Comparison of ENCODE assay signal across 10 mouse cellular contexts in the genomic region with DNA sequence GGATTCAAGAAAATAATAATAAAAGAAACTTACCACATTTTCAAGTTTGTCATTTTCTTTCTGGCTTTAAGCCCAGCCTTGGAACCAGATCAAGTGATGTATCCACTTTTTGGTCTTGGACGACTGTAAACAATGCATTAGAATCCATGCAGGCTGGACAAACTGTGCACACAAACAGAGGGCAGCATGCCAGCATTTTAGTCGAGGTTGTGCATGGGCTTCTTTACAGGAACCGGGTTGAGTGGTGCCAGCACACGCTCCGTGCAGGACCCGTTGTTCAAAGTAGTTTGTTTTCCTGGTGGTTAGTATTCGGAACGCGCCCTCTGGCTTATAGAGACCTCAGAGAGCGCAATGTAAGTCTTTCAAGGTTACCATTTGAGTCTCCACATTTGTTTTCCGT. TPM values are rescaled to one million over a fixed set of nuclear protein-coding genes. Genes with fewer than 3 reads are reported as not detected.
DNase-seq lines count a peak whose midpoint lies in the region; ATAC-seq and TF ChIP-seq lines count a peak whose summit lies in the region.
"Had no signal": no experiment of that assay in that cellular context is flagged by ENCODE, and none has a peak within 500 bp of the region (broad histone marks: within the 10 kb centered on the region; RNA-seq: fewer than 3 reads in every experiment).

No protein-coding gene starts in this region.

- ATAC-seq in forebrain, embryonic 15.5 days (replicated peaks), result peak; percentile 38
- peak; percentile 86 for ATAC-seq in lung, embryonic 15.5 days (ENCODE audit: borderline replicate concordance, extremely low read depth, low FRiP score, low TSS enrichment)
- ATAC-seq in forebrain, embryonic 12.5 days (ENCODE audit: low FRiP score), result no peak
- ATAC-seq: activated CD4-positive, CD25-positive, alpha-beta regulatory T cell, adult 4 months had no signal

- peaks cover 8% of the 10 kb centered on the region; the same call in 1 of the 2 replicates for H3K4me1 ChIP-seq in forebrain, embryonic 15.5 days
- no peaks in the 10 kb centered on the region for H3K4me1 ChIP-seq in forebrain, embryonic 10.5 days
- peaks cover 23% of the 10 kb centered on the region for H3K4me1 ChIP-seq in lung, embryonic 15.5 days
- H3K4me1 ChIP-seq in forebrain, embryonic 12.5 days, result no peaks in the 10 kb centered on the region

- no peak for TF ChIP-seq CTCF in left cerebral cortex, adult 2 months (IDR thresholded peaks at IDR 0.05)

- DNase-seq in forebrain, embryonic 10.5 days (ENCODE audit: extremely low spot score, low spot score), result no peak
- peak in 1 of 2 experiments; percentile 9 for DNase-seq in left cerebral cortex, adult 2 months (ENCODE audit: extremely low spot score in 1 of 2, low spot score in 2 of 2)
- no peak for DNase-seq in left cerebral cortex, postnatal 36 days (ENCODE audit: low spot score in 2 of 2)
- peak; percentile 50 for DNase-seq in adrenal gland, postnatal 10 days
- DNase-seq in natural killer cell, adult 2 months (ENCODE audit: low spot score in 2 of 2), result no peak

- H3K4me3 ChIP-seq in forebrain, embryonic 15.5 days, result no peak overlapping the region
- H3K4me3 ChIP-seq in forebrain, embryonic 10.5 days, result no peak overlapping the region
- no peak overlapping the region for H3K4me3 ChIP-seq in left cerebral cortex, adult 2 months
- H3K4me3 ChIP-seq in lung, embryonic 15.5 days, result 0 out of 2 replicates have a peak overlapping the region, but pooled peaks have one; percentile 12
- H3K4me3 ChIP-seq in forebrain, embryonic 12.5 days (replicated peaks), result no peak overlapping the region
- H3K4me3 ChIP-seq: erythroblast, embryonic 14.5 days had no signal

- WGBS in forebrain, embryonic 15.5 days, result 58% methylated on average over 11 of the region's 11 CpGs
- WGBS in forebrain, embryonic 10.5 days, result 92% methylated on average over 11 of the region's 11 CpGs
- 45% methylated on average over 11 of the region's 11 CpGs for WGBS in lung, embryonic 15.5 days
- WGBS in forebrain, embryonic 12.5 days, result 89% methylated on average over 11 of the region's 11 CpGs

- H3K27me3 ChIP-seq in forebrain, embryonic 15.5 days, result no peaks in the 10 kb centered on the region
- no peaks in the 10 kb centered on the region for H3K27me3 ChIP-seq in forebrain, embryonic 10.5 days (ENCODE audit: poor library complexity, severe bottlenecking)
- no peaks in the 10 kb centered on the region for H3K27me3 ChIP-seq in lung, embryonic 15.5 days
- no peaks in the 10 kb centered on the region for H3K27me3 ChIP-seq in forebrain, embryonic 12.5 days

- no peaks in the 10 kb centered on the region for H3K36me3 ChIP-seq in forebrain, embryonic 15.5 days
- no peaks in the 10 kb centered on the region for H3K36me3 ChIP-seq in forebrain, embryonic 10.5 days (replicated peaks)
- H3K36me3 ChIP-seq in lung, embryonic 15.5 days, result no peaks in the 10 kb centered on the region
- H3K36me3 ChIP-seq in forebrain, embryonic 12.5 days (replicated peaks), result no peaks in the 10 kb centered on the region

- no peak overlapping the region for H3K27ac ChIP-seq in forebrain, embryonic 15.5 days (replicated peaks)
- H3K27ac ChIP-seq in forebrain, embryonic 10.5 days, result no peak overlapping the region
- H3K27ac ChIP-seq in left cerebral cortex, adult 2 months, result peak overlapping the region; percentile 77
- peak overlapping the region; percentile 48; the same call in 1 of the 2 replicates for H3K27ac ChIP-seq in lung, embryonic 15.5 days
- H3K27ac ChIP-seq in forebrain, embryonic 12.5 days, result no peak overlapping the region

- no peak overlapping the region for H3K4me2 ChIP-seq in forebrain, embryonic 15.5 days (replicated peaks)
- H3K4me2 ChIP-seq in lung, embryonic 15.5 days, result peak overlapping the region; percentile 44
- H3K4me2 ChIP-seq in forebrain, embryonic 12.5 days, result no peak overlapping the region

- no peaks in the 10 kb centered on the region for H3K9me3 ChIP-seq in forebrain, embryonic 15.5 days
- no peaks in the 10 kb centered on the region for H3K9me3 ChIP-seq in forebrain, embryonic 10.5 days
- H3K9me3 ChIP-seq in lung, embryonic 15.5 days, result no peaks in the 10 kb centered on the region
- no peaks in the 10 kb centered on the region for H3K9me3 ChIP-seq in forebrain, embryonic 12.5 days

- H3K9ac ChIP-seq in forebrain, embryonic 15.5 days (replicated peaks), result no peak overlapping the region
- H3K9ac ChIP-seq in lung, embryonic 15.5 days, result no peak overlapping the region
- no peak overlapping the region for H3K9ac ChIP-seq in forebrain, embryonic 12.5 days

- intact Hi-C loops in left cerebral cortex, adult 2 months (cut with DNase I), result no loop called here
- intact Hi-C loops in left cerebral cortex, postnatal 36 days (cut with DNase I), result no loop called here

RNA-seq across cellular contexts. Expression of gene Plcb1, which starts 30.5 kb away (rescaled TPM):
- 45.8 and 50.4 TPM in 2 replicates for polyA plus RNA-seq in forebrain, embryonic 15.5 days (2015; fragmentation: Nextera tagmentation; extraction: Ambion mirVana)
- polyA plus RNA-seq in forebrain, embryonic 10.5 days (2016; fragmentation: Nextera tagmentation; extraction: Ambion mirVana), result 3.7 and 4.2 TPM in 2 replicates
- 100 to 1,000 TPM; 183 to 185 TPM for total RNA-seq in left cerebral cortex, adult 2 months (2021)
- 100 to 1,000 TPM; 186 to 196 TPM for total RNA-seq in left cerebral cortex, postnatal 36 days (2021)
- total RNA-seq in adrenal gland, postnatal 10 days (2021), result 10 to 100 TPM; 34.0 to 46.4 TPM
- polyA plus RNA-seq in lung, embryonic 15.5 days (2015; fragmentation: Nextera tagmentation; extraction: Ambion mirVana), result 14.5 and 16.2 TPM in 2 replicates
- 15.8 and 19.3 TPM in 2 replicates for polyA plus RNA-seq in forebrain, embryonic 12.5 days (2016; fragmentation: Nextera tagmentation; extraction: Ambion mirVana)
- polyA plus RNA-seq: activated CD4-positive, CD25-positive, alpha-beta regulatory T cell, adult 4 months; erythroblast, embryonic 14.5 days had no signal

Comparison
In these comparisons a context has a peak if more than half of its experiments do, and no peak if none do; other contexts are left out.
1. H3K27ac ChIP-seq: peak in left cerebral cortex, adult 2 months (single experiment) and lung, embryonic 15.5 days (single experiment); none in forebrain, embryonic 15.5 days (single experiment), forebrain, embryonic 10.5 days (single experiment) and forebrain, embryonic 12.5 days (single experiment).